12 mouse cellular contexts compared by ENCODE assay signal in genomic region chr12:81688537-81688936, GRCm38 (mm10). TPM values are rescaled to one million over a fixed set of nuclear protein-coding genes. Genes with fewer than 3 reads are reported as not detected.
DNase-seq lines count a peak whose midpoint lies in the region; ATAC-seq and TF ChIP-seq lines count a peak whose summit lies in the region.
"Had no signal": no experiment of that assay in that cellular context is flagged by ENCODE, and none has a peak within 500 bp of the region (broad histone marks: within the 10 kb centered on the region; RNA-seq: fewer than 3 reads in every experiment).

No protein-coding gene starts in this region.

- peak; percentile 47 for DNase-seq in 3134 (ENCODE audit: extremely low read depth, insufficient read length, low spot score)
- DNase-seq in MN1 (ENCODE audit: low spot score), result peak; percentile 38
- peak; percentile 48 to 54 for DNase-seq in heart, postnatal 10 days
- no peak for DNase-seq in gastrocnemius, postnatal 14 days
- DNase-seq in urinary bladder, postnatal 25 days (ENCODE audit: low spot score), result no peak
- no peak for DNase-seq in layer of hippocampus, postnatal 36 days
- no peak for DNase-seq in hindbrain, postnatal 0 days (ENCODE audit: low spot score)

- no peak overlapping the region for H3K9ac ChIP-seq in hindbrain, postnatal 0 days (replicated peaks; ENCODE audit: low read length)
- H3K9ac ChIP-seq: hindbrain, embryonic 12.5 days; lung, embryonic 15.5 days had no signal

- H3K27me3 ChIP-seq in hindbrain, postnatal 0 days (ENCODE audit: insufficient read depth, low read length), result no peaks in the 10 kb centered on the region
- H3K27me3 ChIP-seq: hindbrain, embryonic 12.5 days; lung, embryonic 15.5 days had no signal

- H3K9me3 ChIP-seq in hindbrain, postnatal 0 days (ENCODE audit: low read length), result no peaks in the 10 kb centered on the region
- H3K9me3 ChIP-seq: hindbrain, embryonic 12.5 days; lung, embryonic 15.5 days had no signal

- peak; percentile 68 for ATAC-seq in granulocyte monocyte progenitor cell, adult 5-6 weeks (replicated peaks; ENCODE audit: poor library complexity, severe bottlenecking)
- ATAC-seq in hindbrain, postnatal 0 days, result no peak

- no peak for TF ChIP-seq CTCF in hindbrain, postnatal 0 days (IDR thresholded peaks at IDR 0.05; ENCODE audit: low read depth)

- H3K27ac ChIP-seq in hindbrain, postnatal 0 days, result no peak overlapping the region
- H3K27ac ChIP-seq: hindbrain, embryonic 12.5 days; lung, embryonic 15.5 days; stomach, postnatal 0 days had no signal

- intact Hi-C loops in heart, postnatal 10 days (cut with DNase I), result loop anchor here (5.0 kb wide), 1 partner anchor 56 kb away; the partner anchor contains the start of gene Ttc9
- intact Hi-C loops in gastrocnemius, postnatal 14 days (cut with DNase I; ENCODE audit: low total_unique reads), result no loop called here

- H3K4me2 ChIP-seq in hindbrain, postnatal 0 days (ENCODE audit: low read depth, low read length), result no peak overlapping the region
- H3K4me2 ChIP-seq: hindbrain, embryonic 12.5 days; lung, embryonic 15.5 days had no signal

- no peaks in the 10 kb centered on the region for H3K36me3 ChIP-seq in hindbrain, postnatal 0 days (ENCODE audit: insufficient read depth, low read length)
- H3K36me3 ChIP-seq: hindbrain, embryonic 12.5 days; lung, embryonic 15.5 days had no signal

- H3K4me3 ChIP-seq in hindbrain, postnatal 0 days (ENCODE audit: low read length), result no peak overlapping the region
- H3K4me3 ChIP-seq: hindbrain, embryonic 12.5 days; lung, embryonic 15.5 days had no signal

- 83% methylated on average over 4 of the region's 4 CpGs for WGBS in hindbrain, postnatal 0 days

- no peaks in the 10 kb centered on the region for H3K4me1 ChIP-seq in hindbrain, postnatal 0 days (ENCODE audit: insufficient read depth, low read length)

RNA-seq across cellular contexts. Expression of gene Ttc9, which starts 57.5 kb away (rescaled TPM):
- not detected in 2 replicates for total RNA-seq in granulocyte monocyte progenitor cell, adult 5-6 weeks (2014; fragmentation: Nextera tagmentation)
- total RNA-seq in granulocyte monocyte progenitor cell, adult 5-6 weeks (2017), result not detected in 2 replicates
- total RNA-seq in heart, postnatal 10 days (2021), result 1 to 10 TPM; 5.0 to 5.7 TPM
- 10 to 100 TPM; 11.5 to 21.3 TPM for total RNA-seq in gastrocnemius, postnatal 14 days (2021)
- total RNA-seq in layer of hippocampus, postnatal 36 days (2021), result 10 to 100 TPM; 39.2 to 42.0 TPM
- total RNA-seq in hindbrain, postnatal 0 days (2014; rRNA removed), result 60.2 and 60.4 TPM in 2 replicates
- polyA plus RNA-seq in hindbrain, postnatal 0 days (2015; fragmentation: Nextera tagmentation; extraction: Ambion mirVana), result 17.3 and 19.0 TPM in 2 replicates
- total RNA-seq: monocyte, adult 5-6 weeks had no signal

Comparison
In these comparisons a context has a peak if more than half of its experiments do, and no peak if none do; other contexts are left out.
1. DNase-seq: peak in 3134 (single experiment), MN1 (single experiment) and heart, postnatal 10 days (2 of 2); none in gastrocnemius, postnatal 14 days (single experiment), urinary bladder, postnatal 25 days (single experiment), layer of hippocampus, postnatal 36 days (0 of 2) and hindbrain, postnatal 0 days (single experiment).
2. RNA of gene Ttc9, which starts 57.5 kb away (total RNA-seq): 60.2 to 60.4 TPM in hindbrain, postnatal 0 days, 39.2 to 42.0 TPM in layer of hippocampus, postnatal 36 days, 11.5 to 21.3 TPM in gastrocnemius, postnatal 14 days and 5.0 to 5.7 TPM in heart, postnatal 10 days; not detected in granulocyte monocyte progenitor cell, adult 5-6 weeks; every median in the first group is over 4 times any median in the second.